Mouse (Mus musculus) embryonic facial prominence, embryonic 11.5 days (tissue): ENCODE results near the gene Trim72. TPM values are rescaled to one million over a fixed set of nuclear protein-coding genes. Genes with fewer than 3 reads are reported as not detected.

Experiments
- ATAC-seq: fragments of 200-750 bp; cut with Nextera tagmentation; replicated peaks from 2 replicates; pipeline ENCODE4 v1.8.0; 2017; ENCODE audit warnings: low read depth; ENCODE audit not compliant: insufficient number of reproducible peaks, low FRiP score, low TSS enrichment
- DNase-seq: peaks from one replicate; pipeline ENCODE4 v3.0.0-alpha.2; 2015; ENCODE audit warnings: low spot score
- H3K27ac ChIP-seq: fragments of 300-500 bp; sonication (generic); replicated peaks from 2 replicates; pipeline ENCODE4 v1.5.1; 2014; ENCODE audit warnings: mild to moderate bottlenecking, low read depth, low read length, control low read depth
- H3K27me3 ChIP-seq: fragments of 300-500 bp; sonication (generic); 2 replicates; pipeline ENCODE4 v1.6.1; 2014; ENCODE audit warnings: mild to moderate bottlenecking, low read length, moderate library complexity, mixed read lengths; ENCODE audit not compliant: control insufficient read depth, insufficient read depth
- H3K36me3 ChIP-seq: fragments of 300-500 bp; sonication (generic); replicated peaks from 2 replicates; pipeline ENCODE4 v1.6.1; 2014; ENCODE audit warnings: low read depth, mild to moderate bottlenecking, low read length, moderate library complexity, mixed read lengths; ENCODE audit not compliant: control insufficient read depth, insufficient read depth
- H3K4me1 ChIP-seq: fragments of 300-500 bp; sonication (generic); 2 replicates; pipeline ENCODE4 v1.6.1; 2014; ENCODE audit warnings: low read length, mixed read lengths; ENCODE audit not compliant: control insufficient read depth, insufficient read depth
- H3K4me2 ChIP-seq: fragments of 300-500 bp; sonication (generic); 2 replicates; pipeline ENCODE4 v1.6.1; 2014; ENCODE audit warnings: low read depth, mild to moderate bottlenecking, control low read depth, low read length, moderate library complexity
- H3K4me3 ChIP-seq: fragments of 300-500 bp; sonication (generic); 2 replicates; pipeline ENCODE4 v1.5.1; 2014; ENCODE audit warnings: low read depth, low read length, control low read depth
- H3K9ac ChIP-seq: fragments of 300-500 bp; sonication (generic); replicated peaks from 2 replicates; pipeline ENCODE4 v1.6.1; 2014; ENCODE audit warnings: mild to moderate bottlenecking, control low read depth, low read length
- H3K9me3 ChIP-seq: fragments of 300-500 bp; sonication (generic); replicated peaks from 2 replicates; pipeline ENCODE4 v1.6.1; 2016; ENCODE audit warnings: mild to moderate bottlenecking, low read length, inconsistent platforms, mixed read lengths; ENCODE audit not compliant: control insufficient read depth
- WGBS: fragments of 180-500 bp; shearing (Covaris S2); extraction: QIAGEN DNeasy Blood & Tissue Kit; methylation state at CpG from one replicate; pipeline ENCODE4 v1.1.7; 2014; 5-methylcytosine and 5-hydroxymethylcytosine counted together
- polyA plus RNA-seq: library from polyadenylated mRNA; unstranded; fragments of >200 nt; fragmentation: Nextera tagmentation; extraction: Ambion mirVana; gene quantifications from 2 replicates; pipeline ENCODE4 v1.2.1, GENCODE M21; 2014

Gene Trim72
- polyA plus RNA-seq, 1 experiment from 2014 or later: 0.10 TPM

DNA sequence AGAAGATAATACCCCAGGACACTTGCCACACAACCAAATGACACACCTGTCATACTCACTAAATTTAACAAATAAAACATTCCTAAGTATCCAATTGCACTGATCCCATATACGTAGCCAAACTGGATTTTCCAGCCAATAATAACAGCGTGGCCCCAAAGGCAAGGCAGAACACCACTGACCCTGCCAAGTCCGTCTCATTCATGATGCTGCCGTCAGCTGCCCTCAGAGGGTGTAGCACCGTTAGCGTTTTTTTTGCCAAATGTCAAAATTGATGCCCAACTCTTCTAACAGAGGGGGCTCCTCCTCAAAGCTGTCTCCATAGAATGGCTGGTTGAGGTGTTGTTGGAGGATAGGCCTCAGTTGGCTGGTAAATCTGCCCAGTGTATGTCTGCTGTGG is 12.9 kb downstream of the Trim72 start:
- H3K27me3 ChIP-seq: no peaks in the 10 kb centered on the region
- H3K4me3 ChIP-seq: no peak overlapping the region
- no peak overlapping the region for H3K9ac ChIP-seq
- no peaks in the 10 kb centered on the region for H3K36me3 ChIP-seq
- no peak overlapping the region for H3K4me2 ChIP-seq
- no peak for ATAC-seq
- DNase-seq: no peak
- no peaks in the 10 kb centered on the region for H3K4me1 ChIP-seq
- H3K27ac ChIP-seq: no peak overlapping the region
- WGBS: 83% methylated on average over 6 of the region's 6 CpGs
- no peaks in the 10 kb centered on the region for H3K9me3 ChIP-seq

DNA sequence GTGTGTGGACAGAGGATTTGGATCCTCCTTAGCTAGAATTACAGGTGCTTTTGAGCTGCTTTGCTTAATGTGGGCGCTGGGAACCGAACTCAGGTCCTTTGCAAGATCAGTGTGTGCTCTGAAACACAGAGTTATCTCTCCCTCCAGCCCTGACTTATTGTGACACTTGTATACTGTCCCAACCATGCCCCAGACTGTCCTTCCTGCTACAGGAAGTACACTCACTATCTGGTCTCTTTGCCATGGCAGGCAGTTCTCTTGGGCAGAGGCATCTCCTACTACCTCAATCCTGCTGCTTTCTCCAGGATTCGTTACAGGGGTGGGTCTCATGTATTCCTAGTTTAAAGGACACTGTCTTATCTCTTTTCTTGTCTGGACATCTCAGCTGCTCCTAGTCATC is 14.5 kb downstream of the Trim72 start:
- Histone ChIP-seq H3K27ac (no peak overlapping the region), H3K27me3 (no peaks in the 10 kb centered on the region), H3K9ac (no peak overlapping the region), H3K4me1 (no peaks in the 10 kb centered on the region), H3K36me3 (no peaks in the 10 kb centered on the region), H3K4me2 (no peak overlapping the region), H3K4me3 (no peak overlapping the region), H3K9me3 (no peaks in the 10 kb centered on the region)
- no peak for ATAC-seq
- no peak for DNase-seq
- 86% methylated on average over 3 of the region's 3 CpGs for WGBS

DNA sequence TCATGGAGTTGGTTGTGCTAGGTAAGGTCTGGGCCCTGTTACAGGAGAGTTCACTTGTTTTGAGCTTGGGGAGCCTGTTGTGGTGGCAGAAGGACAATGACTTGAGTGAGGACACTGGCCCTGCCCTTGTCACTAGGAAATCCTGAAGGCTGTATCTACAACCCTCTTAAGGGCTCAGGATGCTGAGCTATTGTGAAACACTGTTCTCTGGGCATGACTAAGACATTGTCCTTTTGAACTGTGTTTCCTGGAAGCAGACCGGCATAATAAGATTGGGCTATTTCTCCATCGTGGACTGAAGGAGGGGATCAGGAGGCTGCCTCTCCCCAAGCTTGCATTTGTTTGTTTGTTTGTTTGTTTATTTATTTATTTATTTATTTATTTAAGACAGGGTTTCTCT is 15.4 kb downstream of the Trim72 start:
- no peak for ATAC-seq
- Histone ChIP-seq H3K4me2 (no peak overlapping the region), H3K9me3 (no peaks in the 10 kb centered on the region), H3K4me1 (no peaks in the 10 kb centered on the region), H3K27ac (no peak overlapping the region), H3K36me3 (no peaks in the 10 kb centered on the region), H3K27me3 (no peaks in the 10 kb centered on the region), H3K4me3 (no peak overlapping the region), H3K9ac (no peak overlapping the region)
- 79% methylated on average over 2 of the region's 2 CpGs for WGBS
- no peak for DNase-seq

DNA sequence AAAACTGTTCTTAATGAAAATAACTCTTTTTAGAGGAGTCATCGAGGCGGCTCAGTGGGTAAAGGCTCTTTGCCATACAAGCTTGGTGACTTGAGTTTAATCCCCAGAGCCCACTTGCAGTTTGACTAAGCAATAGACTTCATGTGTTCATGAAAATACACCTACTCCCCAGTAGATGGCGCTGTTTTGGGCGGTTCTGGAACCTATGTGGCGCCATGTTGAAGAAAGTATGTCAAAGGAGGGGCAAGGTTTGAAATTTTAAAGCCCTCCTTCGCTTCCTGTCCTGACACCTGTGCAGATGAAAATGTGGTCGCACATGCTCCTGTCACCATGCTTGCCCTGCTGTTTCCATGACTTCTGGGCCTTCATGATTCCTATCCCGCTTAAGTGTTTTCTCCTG is 19.2 kb downstream of the Trim72 start:
- no peak for ATAC-seq
- H3K4me1 ChIP-seq: no peaks in the 10 kb centered on the region
- DNase-seq: peak; percentile 27
- H3K4me3 ChIP-seq: no peak overlapping the region
- no peaks in the 10 kb centered on the region for H3K9me3 ChIP-seq
- 59% methylated on average over 8 of the region's 8 CpGs for WGBS
- H3K27me3 ChIP-seq: no peaks in the 10 kb centered on the region
- no peak overlapping the region for H3K9ac ChIP-seq
- no peaks in the 10 kb centered on the region for H3K36me3 ChIP-seq
- H3K27ac ChIP-seq: no peak overlapping the region
- H3K4me2 ChIP-seq: no peak overlapping the region

DNA sequence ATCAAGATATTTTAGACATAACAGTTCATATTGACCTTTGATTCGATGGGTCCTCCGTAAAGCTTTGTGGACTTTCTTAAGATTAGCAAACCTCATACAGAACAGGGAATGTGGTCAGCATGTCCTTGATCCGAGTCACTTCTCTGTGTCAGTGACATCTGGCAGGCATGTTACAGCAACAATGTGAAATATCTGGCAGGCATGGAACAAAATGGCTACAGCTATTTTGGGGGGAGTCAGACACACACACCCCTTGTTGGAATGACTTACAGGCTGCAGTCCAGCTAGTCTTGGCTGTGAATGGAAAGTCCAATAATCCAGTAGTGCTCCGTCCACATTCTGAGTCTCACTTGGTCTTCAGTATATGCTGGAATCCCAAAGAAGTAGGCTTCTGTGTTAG is 19.8 kb downstream of the Trim72 start:
- WGBS: 94% methylated on average over 4 of the region's 4 CpGs
- Histone ChIP-seq H3K4me2 (no peak overlapping the region), H3K27ac (no peak overlapping the region), H3K4me3 (no peak overlapping the region), H3K27me3 (no peaks in the 10 kb centered on the region), H3K36me3 (no peaks in the 10 kb centered on the region), H3K4me1 (no peaks in the 10 kb centered on the region), H3K9ac (no peak overlapping the region), H3K9me3 (no peaks in the 10 kb centered on the region)
- no peak for ATAC-seq
- DNase-seq: no peak

DNA sequence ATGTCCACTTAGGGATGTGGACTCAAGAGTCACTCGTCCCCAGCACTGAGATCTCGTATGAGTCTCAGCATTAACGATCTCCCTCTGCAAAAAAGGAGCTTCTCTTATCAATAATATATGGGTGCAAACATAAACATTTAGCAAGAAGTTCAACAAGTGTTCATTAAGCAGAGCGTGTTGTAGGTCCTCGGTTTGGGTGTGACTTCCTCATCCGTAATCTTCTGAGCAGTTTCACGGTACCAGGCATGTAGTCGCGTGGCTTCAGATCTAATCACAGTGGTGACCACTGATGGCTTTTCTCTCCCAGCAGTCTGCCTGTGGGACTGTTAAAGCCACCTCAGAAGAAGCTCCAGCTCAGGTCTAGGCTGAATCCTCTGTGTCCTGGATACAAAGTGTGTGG is 20.6 kb downstream of the Trim72 start:
- no peak overlapping the region for H3K4me3 ChIP-seq
- H3K27me3 ChIP-seq: no peaks in the 10 kb centered on the region
- no peak for ATAC-seq
- H3K4me2 ChIP-seq: no peak overlapping the region
- no peaks in the 10 kb centered on the region for H3K36me3 ChIP-seq
- H3K9me3 ChIP-seq: no peaks in the 10 kb centered on the region
- no peak overlapping the region for H3K9ac ChIP-seq
- H3K27ac ChIP-seq: no peak overlapping the region
- H3K4me1 ChIP-seq: no peaks in the 10 kb centered on the region
- WGBS: 93% methylated on average over 9 of the region's 9 CpGs
- no peak for DNase-seq

DNA sequence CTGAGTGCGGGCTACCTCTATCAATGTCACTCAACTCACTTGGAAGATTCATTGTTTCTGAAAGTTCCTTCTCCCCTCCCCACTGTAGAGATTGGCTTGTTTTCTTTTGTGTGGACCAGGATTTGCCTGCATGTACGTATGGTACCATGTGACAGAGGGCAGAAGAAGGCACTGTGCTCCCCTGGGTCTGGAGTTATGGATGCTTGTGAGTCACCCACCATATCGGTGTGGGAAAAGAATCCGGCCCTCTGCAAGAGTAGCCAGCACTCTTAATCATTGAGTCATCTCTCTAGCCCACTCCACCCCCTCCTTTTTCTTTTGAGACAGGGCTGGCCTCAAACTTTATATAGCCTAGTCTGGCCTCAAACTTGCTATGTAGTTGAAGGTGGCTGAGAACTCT is 21.2 kb downstream of the Trim72 start:
- WGBS: 91% methylated on average over 4 of the region's 4 CpGs
- no peak overlapping the region for H3K4me2 ChIP-seq
- DNase-seq (no peak), ATAC-seq (no peak)
- no peak overlapping the region for H3K9ac ChIP-seq
- H3K27ac ChIP-seq: no peak overlapping the region
- H3K27me3 ChIP-seq: no peaks in the 10 kb centered on the region
- no peak overlapping the region for H3K4me3 ChIP-seq
- H3K9me3 ChIP-seq: no peaks in the 10 kb centered on the region
- no peaks in the 10 kb centered on the region for H3K36me3 ChIP-seq
- no peaks in the 10 kb centered on the region for H3K4me1 ChIP-seq

DNA sequence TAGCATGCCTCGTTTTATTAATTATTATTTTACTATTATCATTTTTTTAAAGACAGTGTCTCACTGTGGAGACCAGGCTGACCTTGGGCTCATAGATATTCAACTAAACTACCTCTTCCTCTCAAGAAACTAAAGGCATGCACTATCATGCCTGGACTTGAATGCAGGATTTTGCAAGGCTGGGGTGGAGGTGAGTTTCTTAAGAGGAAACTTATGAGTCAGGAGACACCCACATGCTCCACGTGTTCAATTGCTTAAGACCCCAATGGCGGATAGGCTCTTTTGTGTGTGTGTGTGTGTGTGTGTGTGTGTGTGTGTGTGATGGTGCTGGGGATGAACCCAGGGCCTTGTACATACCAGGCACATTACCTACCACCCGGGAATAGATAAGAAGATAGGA is 21.6 kb downstream of the Trim72 start:
- Histone ChIP-seq H3K9ac (no peak overlapping the region), H3K9me3 (no peaks in the 10 kb centered on the region), H3K4me1 (no peaks in the 10 kb centered on the region), H3K4me3 (no peak overlapping the region), H3K27ac (no peak overlapping the region), H3K36me3 (no peaks in the 10 kb centered on the region), H3K27me3 (no peaks in the 10 kb centered on the region), H3K4me2 (no peak overlapping the region)
- no peak for DNase-seq
- 84% methylated on average over 4 of the region's 4 CpGs for WGBS
- ATAC-seq: no peak
